Mouse (Mus musculus) ovary, adult 18-20 months (tissue): ENCODE measurements around the gene Il1rap.

ENCODE experiments used
- DNase-seq: peaks from one replicate; pipeline ENCODE4 v3.0.0; 2022; ENCODE audit warnings: low spot score, mixed read lengths

Il1rap gene

GRCm38 (mm10) chr16:26728139-26728538 is 146.6 kb downstream of the Il1rap start:
- no peak for DNase-seq

DNA sequence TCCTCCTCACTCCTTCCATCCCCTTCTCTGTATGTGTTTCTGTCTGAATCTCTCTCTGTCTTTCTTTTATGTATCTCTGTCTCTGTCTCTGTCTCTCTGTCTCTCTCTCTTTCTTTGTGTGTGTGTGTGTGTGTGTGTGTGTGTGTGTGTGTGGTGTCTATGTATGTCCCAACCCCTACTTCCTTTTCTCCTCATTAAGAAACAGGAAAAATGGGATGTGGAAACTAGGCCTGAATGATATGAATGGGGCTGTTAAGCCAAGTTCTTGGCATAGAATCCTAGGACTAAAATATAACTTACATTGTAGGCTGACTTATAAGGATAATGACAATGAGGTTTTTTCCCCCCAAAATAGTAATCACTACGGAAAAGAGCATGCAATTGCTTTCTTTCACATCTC is 149.4 kb downstream of the Il1rap start:
- no peak for DNase-seq

DNA sequence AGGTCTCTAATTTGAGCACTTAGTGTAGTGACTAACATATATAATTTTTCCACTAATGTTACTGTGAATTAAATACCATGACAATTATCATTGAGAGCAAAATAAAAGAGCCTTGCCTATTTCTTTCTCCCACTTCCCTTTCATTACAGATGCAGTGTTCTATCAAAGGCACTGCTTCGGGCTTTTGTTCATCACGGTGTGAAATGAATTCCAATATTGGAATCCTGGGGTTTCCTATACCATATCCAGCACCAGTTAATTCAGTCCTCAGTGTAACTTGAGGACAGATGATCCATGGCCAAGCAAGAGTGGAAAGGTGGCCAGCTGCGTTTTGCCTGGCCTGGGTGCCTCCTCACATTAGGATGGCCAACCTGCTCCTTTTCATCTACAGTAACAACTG is 151.1 kb downstream of the Il1rap start:
- no peak for DNase-seq

GRCm38 (mm10) chr16:26755381-26756155 is 174.1 kb downstream of the Il1rap start:
- no peak for DNase-seq

GRCm38 (mm10) chr16:26775976-26776375 is 194.5 kb downstream of the Il1rap start:
- DNase-seq, result no peak

DNA sequence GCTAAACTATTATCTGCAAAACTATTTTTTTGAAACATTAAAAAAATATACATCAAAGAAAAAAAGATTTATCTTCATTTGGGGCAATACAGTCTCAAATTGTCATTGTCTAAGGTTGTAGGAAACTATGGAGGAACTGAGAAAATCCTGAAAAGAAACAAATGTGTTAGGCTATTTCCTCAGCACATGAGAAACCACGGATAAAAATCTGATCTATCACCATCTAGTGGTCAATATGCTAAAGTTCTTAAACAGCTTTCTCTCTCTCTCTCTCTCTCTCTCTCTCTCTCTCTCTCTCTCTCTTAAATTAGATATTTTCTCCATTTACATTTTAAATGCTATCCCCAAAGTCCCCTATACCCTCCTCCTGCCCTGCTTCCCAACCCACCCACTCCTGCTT is 195.6 kb downstream of the Il1rap start:
- DNase-seq, result no peak
